Mouse (Mus musculus): ENCODE data around the gene Slc25a24.

DNA sequence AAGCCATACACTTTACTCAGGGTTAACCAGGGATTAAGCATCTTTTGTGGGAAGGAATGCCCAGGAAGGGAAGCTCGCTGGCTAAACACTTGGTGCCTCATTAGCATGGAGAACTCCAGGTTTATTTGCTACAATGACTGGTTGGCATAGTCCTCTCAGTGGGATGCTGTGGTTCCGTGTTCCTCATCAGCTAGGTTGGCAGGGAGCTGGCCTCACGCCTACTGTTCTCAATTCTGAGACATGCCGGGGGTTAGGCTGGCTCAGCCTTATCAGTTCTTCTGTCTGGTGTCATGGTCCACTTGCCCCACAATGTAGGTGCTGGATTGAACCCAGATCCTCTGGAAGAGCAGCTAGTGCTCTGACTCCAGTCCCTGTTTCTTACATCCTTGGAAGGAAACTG is 29.6 kb downstream of the Slc25a24 start:
- TF ChIP-seq CTCF (IDR thresholded peaks at IDR 0.05; ENCODE audit: extremely low read depth, insufficient read depth, low read length) (no peak), POLR2A (IDR thresholded peaks at IDR 0.05; ENCODE audit: extremely low read depth, insufficient read depth, low read length) (no peak)
